Mouse (Mus musculus): Measurements from ENCODE around the gene Noxo1.

The Noxo1 gene

GRCm38 (mm10) chr17:24696011-24696697 is at the start of gene Noxo1, which contains the start of gene Gfer:
Gene Noxo1 (plus strand): TSS chr17:24696234.
Gene Gfer (minus strand): TSS chr17:24696156.
- Histone ChIP-seq H3K27me3 (ENCODE audit: insufficient read depth, low read length) (peaks cover 2% of the 10 kb centered on the region), H3K4me3 (replicated peaks; ENCODE audit: low read length) (peak within 1 kb of the TSS; percentile 95), H3K36me3 (ENCODE audit: insufficient read depth, low read length) (peaks cover 50% of the 10 kb centered on the region), H3K4me1 (replicated peaks; ENCODE audit: low read depth, low read length) (peaks cover 66% of the 10 kb centered on the region), H3K9me3 (ENCODE audit: low read length) (no peaks in the 10 kb centered on the region)
- no peak for TF ChIP-seq NANOG (IDR thresholded peaks at IDR 0.05; ENCODE audit: borderline replicate concordance, low read length)

DNA sequence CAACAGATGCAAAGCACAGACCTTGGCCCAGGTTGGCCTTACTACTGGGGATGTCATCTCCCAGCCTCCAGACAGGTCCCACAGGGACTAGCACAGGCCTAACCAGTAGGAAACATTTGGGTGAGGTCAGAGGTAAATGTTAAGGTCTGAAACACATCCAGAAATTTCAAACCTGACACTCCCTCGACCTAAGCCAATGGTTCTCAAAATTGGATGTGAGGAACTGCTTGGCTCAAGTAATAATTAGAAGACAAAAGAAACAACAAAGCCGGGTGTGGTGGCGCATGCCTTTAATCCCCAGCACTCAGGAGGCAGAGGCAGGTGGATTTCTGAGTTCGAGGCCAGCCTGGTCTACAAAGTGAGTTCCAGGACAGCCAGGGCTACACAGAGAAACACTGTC is 49.7 kb upstream of the Noxo1 start:
- H3K9me3 ChIP-seq (ENCODE audit: low read length), result no peaks in the 10 kb centered on the region

DNA sequence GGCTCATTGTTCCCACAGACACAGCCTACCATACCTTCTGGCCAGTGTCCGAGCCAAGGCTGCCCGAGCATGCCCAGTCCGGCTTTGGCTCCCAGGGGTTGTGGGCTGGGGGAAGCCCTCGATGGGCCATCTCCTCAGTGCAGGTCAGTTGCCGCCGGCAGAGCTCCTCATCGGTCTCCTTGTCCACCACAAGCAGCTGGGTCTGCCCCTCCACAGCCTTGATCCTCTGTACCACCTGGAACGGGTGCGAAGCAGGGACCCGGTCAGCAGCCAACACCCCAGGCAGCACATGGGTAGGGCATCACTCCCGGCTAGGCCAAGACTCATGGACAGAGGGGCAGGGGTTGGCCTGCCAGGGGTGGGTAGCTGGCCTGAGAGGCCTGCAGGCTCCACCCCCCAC is 48.5 kb upstream of the Noxo1 start:
- TF ChIP-seq CTCF (conservative IDR thresholded peaks at IDR 0.05; ENCODE audit: low read length) (no peak), NANOG (IDR thresholded peaks at IDR 0.05; ENCODE audit: borderline replicate concordance, low read length) (no peak), POU5F1 (IDR thresholded peaks at IDR 0.05; ENCODE audit: borderline replicate concordance, low read length) (no peak)
- Histone ChIP-seq H3K4me3 (replicated peaks; ENCODE audit: low read length) (peak overlapping the region; percentile 0), H3K27me3 (ENCODE audit: insufficient read depth, low read length) (peaks cover 42% of the 10 kb centered on the region), H3K9me3 (ENCODE audit: low read length) (no peaks in the 10 kb centered on the region), H3K4me1 (replicated peaks; ENCODE audit: low read depth, low read length) (peaks cover 76% of the 10 kb centered on the region), H3K36me3 (ENCODE audit: insufficient read depth, low read length) (peaks cover 7% of the 10 kb centered on the region)

More for the DNA sequence above, 49.7 kb upstream of the Noxo1 start:
- Histone ChIP-seq H3K4me1 (replicated peaks; ENCODE audit: low read depth, low read length) (peaks cover 87% of the 10 kb centered on the region), H3K36me3 (ENCODE audit: insufficient read depth, low read length) (peaks cover 17% of the 10 kb centered on the region), H3K27me3 (ENCODE audit: insufficient read depth, low read length) (peaks cover 31% of the 10 kb centered on the region), H3K4me3 (replicated peaks; ENCODE audit: low read length) (no peak overlapping the region)
- TF ChIP-seq POU5F1 (IDR thresholded peaks at IDR 0.05; ENCODE audit: borderline replicate concordance, low read length) (no peak), NANOG (IDR thresholded peaks at IDR 0.05; ENCODE audit: borderline replicate concordance, low read length) (no peak), CTCF (conservative IDR thresholded peaks at IDR 0.05; ENCODE audit: low read length) (no peak)

DNA sequence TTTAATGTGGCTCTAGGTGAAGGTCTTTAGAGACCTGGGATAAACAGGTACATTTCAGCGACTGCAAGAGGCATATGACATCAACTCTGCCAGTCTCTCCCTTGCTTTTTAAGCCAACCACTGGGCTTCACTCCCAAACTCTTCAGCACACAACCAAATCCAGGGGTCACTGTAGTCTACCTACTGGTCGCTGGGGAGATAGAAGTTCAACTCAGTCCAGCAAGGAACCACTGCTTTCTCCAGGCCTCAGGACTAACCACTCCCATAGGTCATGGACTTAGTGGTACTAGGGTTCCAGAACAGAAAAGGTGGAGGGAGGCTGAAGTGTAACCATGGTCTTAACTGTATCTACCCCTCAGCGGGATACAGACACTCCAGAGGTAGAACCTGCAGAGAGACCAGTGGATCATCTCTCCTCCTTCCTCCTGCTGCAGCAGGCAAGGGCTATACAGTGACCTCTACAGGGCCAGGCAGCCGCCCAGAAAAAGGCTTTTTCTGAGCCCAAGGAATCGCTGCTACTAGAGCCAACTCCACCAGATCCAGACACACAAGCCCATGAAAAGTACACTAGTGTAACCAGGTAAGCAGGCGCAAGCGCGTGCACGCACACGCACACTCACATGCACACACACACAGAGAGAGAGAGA is 47.2 kb upstream of the Noxo1 start:
- TF ChIP-seq POU5F1 (IDR thresholded peaks at IDR 0.05; ENCODE audit: borderline replicate concordance, low read length) (no peak), CTCF (conservative IDR thresholded peaks at IDR 0.05; ENCODE audit: low read length) (no peak), NANOG (IDR thresholded peaks at IDR 0.05; ENCODE audit: borderline replicate concordance, low read length) (no peak)
- Histone ChIP-seq H3K4me1 (replicated peaks; ENCODE audit: low read depth, low read length) (peaks cover 65% of the 10 kb centered on the region), H3K36me3 (ENCODE audit: insufficient read depth, low read length) (no peaks in the 10 kb centered on the region), H3K4me3 (replicated peaks; ENCODE audit: low read length) (no peak overlapping the region), H3K9me3 (ENCODE audit: low read length) (no peaks in the 10 kb centered on the region), H3K27me3 (ENCODE audit: insufficient read depth, low read length) (peaks cover 50% of the 10 kb centered on the region)

GRCm38 (mm10) chr17:24649581-24650069 is 46.4 kb upstream of the Noxo1 start:
- H3K27me3 ChIP-seq (ENCODE audit: insufficient read depth, low read length), result peaks cover 50% of the 10 kb centered on the region
- peaks cover 65% of the 10 kb centered on the region for H3K4me1 ChIP-seq (replicated peaks; ENCODE audit: low read depth, low read length)
- H3K4me3 ChIP-seq (replicated peaks; ENCODE audit: low read length), result peak overlapping the region; percentile 90
- no peaks in the 10 kb centered on the region for H3K36me3 ChIP-seq (ENCODE audit: insufficient read depth, low read length)
- H3K9me3 ChIP-seq (ENCODE audit: low read length), result no peaks in the 10 kb centered on the region
- TF ChIP-seq CTCF (conservative IDR thresholded peaks at IDR 0.05; ENCODE audit: low read length) (no peak), NANOG (IDR thresholded peaks at IDR 0.05; ENCODE audit: borderline replicate concordance, low read length) (no peak), POU5F1 (IDR thresholded peaks at IDR 0.05; ENCODE audit: borderline replicate concordance, low read length) (no peak)

- TF ChIP-seq POU5F1 (IDR thresholded peaks at IDR 0.05; ENCODE audit: borderline replicate concordance, low read length) (no peak), CTCF (conservative IDR thresholded peaks at IDR 0.05; ENCODE audit: low read length) (no peak), NANOG (IDR thresholded peaks at IDR 0.05; ENCODE audit: borderline replicate concordance, low read length) (no peak)
- peaks cover 53% of the 10 kb centered on the region for H3K27me3 ChIP-seq (ENCODE audit: insufficient read depth, low read length)
- H3K36me3 ChIP-seq (ENCODE audit: insufficient read depth, low read length), result no peaks in the 10 kb centered on the region
- H3K4me1 ChIP-seq (replicated peaks; ENCODE audit: low read depth, low read length), result peaks cover 60% of the 10 kb centered on the region
- peak within 1 kb of the TSS; percentile 90 for H3K4me3 ChIP-seq (replicated peaks; ENCODE audit: low read length)
- no peaks in the 10 kb centered on the region for H3K9me3 ChIP-seq (ENCODE audit: low read length)
Measured at GRCm38 (mm10) chr17:24650070-24650616, 45.9 kb upstream of the Noxo1 start, which contains the start of gene Slc9a3r2. Gene Slc9a3r2 (minus strand): TSS chr17:24650327.

DNA sequence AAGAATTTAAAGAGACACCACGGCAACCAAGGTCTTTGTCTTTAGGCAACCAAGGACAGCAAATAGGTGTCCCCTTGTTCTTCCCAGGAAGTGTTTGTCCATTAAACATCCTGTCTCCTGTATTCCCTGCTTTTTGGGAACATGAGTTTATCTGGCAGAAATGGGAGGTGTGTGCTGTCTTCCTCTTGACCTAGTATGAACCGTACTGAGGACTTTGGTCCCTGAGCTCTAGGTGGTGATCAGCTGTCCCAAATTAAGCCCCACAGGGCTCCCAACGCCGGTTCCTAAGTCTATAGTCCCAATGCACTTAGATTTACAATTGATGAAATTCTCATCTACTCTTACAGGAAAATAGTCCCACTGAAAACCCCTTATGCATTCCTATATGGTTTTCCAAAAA is 45.3 kb upstream of the Noxo1 start:
- peak overlapping the region; percentile 90 for H3K4me3 ChIP-seq (replicated peaks; ENCODE audit: low read length)

GRCm38 (mm10) chr17:24651835-24652234 is 44.2 kb upstream of the Noxo1 start:
- peaks cover 45% of the 10 kb centered on the region for H3K4me1 ChIP-seq (replicated peaks; ENCODE audit: low read depth, low read length)
- no peak overlapping the region for H3K4me3 ChIP-seq (replicated peaks; ENCODE audit: low read length)
- H3K36me3 ChIP-seq (ENCODE audit: insufficient read depth, low read length), result no peaks in the 10 kb centered on the region
- TF ChIP-seq POU5F1 (IDR thresholded peaks at IDR 0.05; ENCODE audit: borderline replicate concordance, low read length), result no peak
- no peak for TF ChIP-seq CTCF (conservative IDR thresholded peaks at IDR 0.05; ENCODE audit: low read length)
- TF ChIP-seq NANOG (IDR thresholded peaks at IDR 0.05; ENCODE audit: borderline replicate concordance, low read length), result no peak
- H3K9me3 ChIP-seq (ENCODE audit: low read length), result no peaks in the 10 kb centered on the region
- H3K27me3 ChIP-seq (ENCODE audit: insufficient read depth, low read length), result peaks cover 62% of the 10 kb centered on the region

More for the DNA sequence above, 45.3 kb upstream of the Noxo1 start:
- Histone ChIP-seq H3K4me1 (replicated peaks; ENCODE audit: low read depth, low read length) (peaks cover 54% of the 10 kb centered on the region), H3K27me3 (ENCODE audit: insufficient read depth, low read length) (peaks cover 54% of the 10 kb centered on the region), H3K9me3 (ENCODE audit: low read length) (no peaks in the 10 kb centered on the region), H3K36me3 (ENCODE audit: insufficient read depth, low read length) (no peaks in the 10 kb centered on the region)
- TF ChIP-seq CTCF (conservative IDR thresholded peaks at IDR 0.05; ENCODE audit: low read length), result no peak
- no peak for TF ChIP-seq POU5F1 (IDR thresholded peaks at IDR 0.05; ENCODE audit: borderline replicate concordance, low read length)
- TF ChIP-seq NANOG (IDR thresholded peaks at IDR 0.05; ENCODE audit: borderline replicate concordance, low read length), result no peak
